Mouse (Mus musculus) mesoderm, embryonic 11.5 days (tissue): Measurements from ENCODE around the gene Med24.

Source experiments
- DNase-seq: peaks from one replicate; pipeline ENCODE4 v3.0.0-alpha.2; 2012; ENCODE audit warnings: low read depth, low spot score

Gene Med24

DNA sequence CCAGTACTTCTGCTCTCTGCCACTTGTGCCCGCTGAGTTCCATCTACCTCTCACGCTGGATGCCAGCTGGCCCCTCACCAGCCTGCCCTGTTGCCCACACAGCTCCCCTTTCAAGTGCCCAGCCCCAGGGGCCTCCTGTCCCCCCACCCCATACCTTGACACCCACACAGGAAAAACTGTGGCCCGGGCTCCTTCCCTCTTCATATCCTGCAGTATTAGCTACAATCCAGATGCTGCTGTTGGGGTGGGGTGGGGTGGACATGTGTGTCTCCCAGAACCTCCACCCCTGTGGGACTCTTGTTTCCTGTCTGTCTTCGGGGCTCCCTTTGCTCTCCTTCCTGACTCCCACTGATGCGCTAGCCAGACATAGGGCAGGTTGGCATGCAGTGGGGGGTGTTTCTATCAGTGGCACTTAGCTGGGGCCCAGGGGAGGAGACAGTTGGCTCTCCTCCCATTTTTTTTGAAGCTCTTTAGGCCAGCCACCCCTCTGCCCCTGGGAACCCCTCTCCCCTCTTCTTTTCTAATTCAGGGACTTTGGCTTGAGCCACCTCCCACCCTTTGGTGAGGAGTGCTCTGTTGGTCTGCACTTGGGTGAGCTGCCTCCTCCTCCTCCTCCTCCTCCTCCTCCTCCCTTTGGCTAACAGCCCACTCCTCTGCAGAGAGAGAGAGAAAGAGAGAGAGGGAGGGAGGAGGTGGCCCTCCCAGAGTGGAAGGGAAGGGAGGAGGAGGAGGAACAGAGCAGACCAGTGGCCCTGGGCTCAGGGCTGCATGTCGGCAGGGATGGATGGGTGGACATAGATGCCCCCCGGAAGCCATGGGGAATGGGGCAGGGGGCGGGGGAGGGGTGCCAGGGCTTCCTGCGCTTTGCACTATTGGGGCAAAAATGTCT lies 36.4 kb upstream of the Med24 start:
- no peak for DNase-seq

DNA sequence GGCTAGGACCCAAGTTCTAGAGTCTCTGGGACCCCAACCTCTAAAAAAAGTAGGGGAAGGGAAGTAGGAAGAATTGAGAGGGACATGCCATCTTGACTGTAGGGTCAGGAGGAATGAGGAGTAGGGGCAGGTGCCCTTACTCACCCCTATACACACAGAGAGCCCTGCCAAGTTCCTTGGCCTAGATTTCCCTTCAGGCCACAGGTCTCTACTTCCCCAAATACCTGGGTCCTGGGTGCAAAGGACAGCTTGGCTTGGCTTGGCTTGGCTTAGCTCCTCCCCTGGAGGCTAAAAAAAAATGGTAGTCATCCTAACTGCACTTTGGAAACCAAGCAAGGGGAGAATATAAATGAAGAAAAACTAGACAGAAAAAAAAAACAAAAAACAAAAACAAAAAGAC lies 35.5 kb upstream of the Med24 start:
- no peak for DNase-seq

DNA sequence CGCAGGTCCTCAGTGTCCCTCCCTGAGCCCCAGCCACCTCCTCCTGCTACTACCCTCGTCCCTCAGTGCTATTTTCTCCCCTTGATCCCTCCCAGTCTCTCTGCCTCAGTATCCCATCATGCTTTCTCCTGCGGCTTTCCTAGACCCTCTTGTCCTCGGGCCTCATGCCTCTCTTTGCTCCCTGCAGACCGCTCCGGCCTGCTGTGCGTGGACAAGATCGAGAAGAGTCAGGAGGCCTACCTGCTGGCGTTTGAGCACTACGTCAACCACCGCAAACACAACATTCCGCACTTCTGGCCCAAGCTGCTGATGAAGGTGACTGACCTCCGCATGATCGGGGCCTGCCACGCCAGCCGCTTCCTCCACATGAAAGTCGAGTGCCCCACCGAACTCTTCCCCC lies 34.9 kb upstream of the Med24 start:
- DNase-seq: no peak

DNA sequence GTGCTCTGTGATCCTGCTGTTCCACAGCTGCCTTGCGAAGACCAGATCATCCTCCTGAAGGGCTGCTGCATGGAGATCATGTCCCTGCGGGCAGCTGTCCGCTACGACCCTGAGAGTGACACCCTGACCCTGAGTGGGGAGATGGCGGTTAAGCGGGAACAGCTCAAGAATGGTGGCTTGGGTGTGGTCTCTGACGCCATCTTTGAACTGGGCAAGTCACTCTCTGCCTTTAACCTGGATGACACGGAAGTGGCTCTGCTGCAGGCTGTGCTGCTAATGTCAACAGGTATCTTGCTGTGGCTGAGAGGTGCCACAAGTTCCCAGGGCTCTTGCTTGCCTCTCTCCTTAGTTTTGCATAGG lies 34.2 kb upstream of the Med24 start:
- no peak for DNase-seq

DNA sequence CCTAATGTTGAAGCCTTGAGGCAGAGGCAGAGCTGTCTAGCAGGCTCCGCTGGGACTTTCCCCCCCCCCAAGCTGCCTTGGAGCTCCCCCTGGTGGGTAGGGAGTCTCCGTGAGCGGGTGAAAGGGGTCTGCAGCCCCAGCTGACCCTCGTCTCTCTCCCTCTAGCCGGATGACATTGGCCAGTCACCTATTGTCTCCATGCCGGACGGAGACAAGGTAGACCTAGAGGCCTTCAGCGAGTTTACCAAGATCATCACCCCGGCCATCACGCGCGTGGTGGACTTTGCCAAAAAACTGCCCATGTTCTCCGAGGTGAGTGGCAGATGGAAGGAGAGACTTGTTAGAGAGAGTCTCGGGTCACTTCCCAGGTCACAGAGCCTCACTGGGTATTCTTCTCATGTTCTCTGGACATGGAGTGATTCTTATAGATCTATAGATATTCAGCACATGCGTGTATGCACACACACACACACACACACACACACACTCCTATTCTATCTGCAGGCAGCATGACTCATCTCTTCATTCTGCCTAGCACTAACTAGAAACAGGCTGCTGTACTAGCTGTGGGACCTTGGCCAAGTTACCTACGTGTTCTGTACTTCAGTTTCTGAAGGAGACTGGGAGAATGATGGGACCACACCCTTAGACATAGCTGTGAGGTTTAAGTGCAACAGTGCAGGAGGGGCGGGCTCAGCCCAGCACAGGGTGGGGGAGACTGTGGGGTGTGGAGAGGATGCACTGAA lies 33.7 kb upstream of the Med24 start:
- DNase-seq: no peak

DNA sequence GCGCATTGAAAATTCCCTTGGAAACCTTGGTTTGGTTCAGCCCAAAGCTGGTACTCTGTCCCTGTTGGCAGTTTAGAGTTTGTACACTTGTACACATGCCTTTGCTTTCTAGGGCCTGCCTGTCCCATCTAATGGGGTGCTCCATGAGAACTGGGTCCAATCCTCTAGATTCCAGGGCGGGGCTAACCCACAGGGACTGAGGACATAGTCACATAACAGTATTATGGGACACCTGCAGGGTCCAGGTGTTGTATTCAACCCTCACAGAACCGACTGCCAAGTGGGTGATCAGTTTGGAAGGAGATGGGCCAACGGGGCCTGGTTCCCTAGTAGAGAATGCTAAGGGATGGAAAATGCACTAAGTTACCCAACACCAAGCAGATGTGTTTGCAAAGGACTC lies 32.7 kb upstream of the Med24 start:
- no peak for DNase-seq

DNA sequence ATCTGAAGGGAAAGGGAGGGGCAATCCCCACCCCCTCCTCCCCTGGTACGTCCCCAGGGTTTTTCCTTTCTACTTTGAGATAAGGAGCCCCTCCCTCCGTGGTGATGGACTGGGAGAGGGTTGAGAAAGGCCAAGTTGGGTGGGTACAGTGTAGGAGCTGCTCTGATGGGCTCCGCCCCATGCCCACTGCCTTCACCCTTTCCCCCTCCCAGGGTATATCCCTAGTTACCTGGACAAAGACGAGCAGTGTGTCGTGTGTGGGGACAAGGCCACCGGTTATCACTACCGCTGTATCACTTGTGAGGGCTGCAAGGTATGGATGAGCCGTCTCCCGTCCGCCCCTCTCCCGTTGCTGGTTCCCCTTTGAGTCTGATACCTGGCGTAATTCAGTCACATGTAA lies 27.5 kb upstream of the Med24 start:
- DNase-seq: no peak

DNA sequence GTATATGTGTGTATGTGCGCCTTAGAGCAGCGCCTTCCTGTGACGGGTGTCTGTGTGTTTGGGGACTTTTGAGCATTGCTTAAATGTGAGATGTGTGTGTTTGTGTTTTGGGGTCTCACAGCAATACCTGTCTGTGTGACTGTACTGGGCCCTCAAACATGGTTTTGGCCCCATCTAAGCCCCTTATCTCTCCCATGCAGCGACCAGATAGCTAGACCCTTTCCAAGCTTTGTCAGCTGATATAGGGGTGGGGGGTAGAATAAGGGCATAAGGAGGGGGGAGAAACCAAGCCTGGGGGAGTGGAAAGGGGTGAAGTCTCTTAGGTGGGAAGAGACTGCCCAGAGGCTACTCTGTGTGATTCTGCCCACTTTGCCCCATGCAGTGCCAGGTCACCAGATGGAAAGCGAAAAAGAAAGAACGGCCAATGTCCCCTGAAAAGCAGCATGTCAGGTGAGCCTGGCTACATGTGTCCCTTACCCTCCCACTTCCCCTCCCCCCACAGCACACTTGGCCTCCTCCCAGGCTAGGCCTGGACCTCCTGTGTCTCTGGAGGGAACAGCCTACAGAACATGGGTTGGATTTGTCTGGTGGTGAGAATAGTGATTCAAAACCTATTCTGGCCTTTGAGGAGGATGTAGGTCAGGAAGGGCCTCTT lies 26.6 kb upstream of the Med24 start:
- DNase-seq: no peak

DNA sequence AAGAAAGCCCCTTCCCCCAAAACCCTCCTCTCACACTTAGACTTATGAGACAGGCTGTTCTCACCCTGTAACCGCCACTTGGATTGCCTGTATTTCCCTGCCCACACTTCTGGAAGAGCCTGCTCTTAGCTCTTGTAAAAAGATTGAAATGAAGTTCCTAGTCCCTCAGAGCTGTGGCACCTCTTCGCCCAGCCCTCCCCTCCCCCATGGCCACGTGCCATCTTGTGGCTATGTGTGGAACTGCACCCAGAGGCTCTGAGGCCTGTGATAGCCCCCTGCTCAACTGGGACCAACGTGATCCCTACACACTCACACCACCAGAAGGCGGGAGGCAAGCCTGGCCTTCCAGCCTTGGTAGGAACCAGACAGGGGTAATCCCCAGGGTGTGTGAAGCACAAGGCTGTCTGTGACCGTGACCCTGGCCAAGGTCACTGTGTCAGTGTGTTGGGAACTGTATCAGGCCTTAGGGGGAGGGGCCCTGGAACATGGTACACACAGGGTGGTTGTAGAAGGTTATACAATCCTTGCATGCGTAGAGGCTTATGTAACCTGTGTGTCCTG lies 25.5 kb upstream of the Med24 start:
- peak; percentile 89 for DNase-seq

DNA sequence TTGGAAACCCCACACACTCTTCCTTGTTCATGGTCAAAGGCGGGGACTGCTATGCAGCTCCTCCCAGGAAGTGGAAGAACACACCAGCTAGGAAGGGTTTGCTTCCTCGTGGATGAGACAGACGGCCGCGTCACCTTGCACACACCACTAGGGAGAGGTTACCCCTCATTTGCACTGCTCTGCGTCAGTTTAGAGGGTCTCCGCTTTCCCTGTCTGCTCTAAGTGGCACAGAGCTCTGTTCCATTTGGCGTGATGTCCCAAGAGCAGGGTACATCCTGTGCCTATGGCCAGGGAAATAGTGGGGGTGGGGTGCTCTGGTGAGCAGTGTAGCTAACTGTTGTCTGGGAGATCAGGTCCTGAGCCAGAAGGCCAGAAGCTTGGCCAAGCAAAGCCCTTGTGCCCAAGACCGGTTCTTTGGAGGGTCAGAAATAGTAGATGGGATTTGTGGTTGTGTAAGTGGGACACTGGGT lies 25.0 kb upstream of the Med24 start:
- no peak for DNase-seq

DNA sequence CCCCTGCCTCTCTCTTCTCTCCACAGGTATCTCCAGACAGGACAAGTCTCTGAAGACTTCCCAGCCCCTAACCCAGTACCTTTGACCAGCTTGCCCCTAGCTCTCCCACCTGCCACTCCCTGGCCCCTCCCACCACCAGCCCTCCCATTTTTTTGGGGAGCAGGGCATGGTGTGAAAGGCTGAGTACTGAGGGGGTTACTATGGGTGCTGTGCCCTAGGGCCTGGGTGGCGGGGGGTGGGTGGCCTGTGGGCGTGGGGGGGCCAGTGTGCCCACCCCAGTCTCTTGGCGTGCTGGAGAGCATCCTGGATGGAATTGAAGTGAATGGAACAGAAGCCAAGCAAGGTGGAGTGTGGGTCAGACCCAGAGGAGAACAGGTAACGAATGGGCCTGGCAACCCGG lies 24.0 kb upstream of the Med24 start:
- DNase-seq: no peak

DNA sequence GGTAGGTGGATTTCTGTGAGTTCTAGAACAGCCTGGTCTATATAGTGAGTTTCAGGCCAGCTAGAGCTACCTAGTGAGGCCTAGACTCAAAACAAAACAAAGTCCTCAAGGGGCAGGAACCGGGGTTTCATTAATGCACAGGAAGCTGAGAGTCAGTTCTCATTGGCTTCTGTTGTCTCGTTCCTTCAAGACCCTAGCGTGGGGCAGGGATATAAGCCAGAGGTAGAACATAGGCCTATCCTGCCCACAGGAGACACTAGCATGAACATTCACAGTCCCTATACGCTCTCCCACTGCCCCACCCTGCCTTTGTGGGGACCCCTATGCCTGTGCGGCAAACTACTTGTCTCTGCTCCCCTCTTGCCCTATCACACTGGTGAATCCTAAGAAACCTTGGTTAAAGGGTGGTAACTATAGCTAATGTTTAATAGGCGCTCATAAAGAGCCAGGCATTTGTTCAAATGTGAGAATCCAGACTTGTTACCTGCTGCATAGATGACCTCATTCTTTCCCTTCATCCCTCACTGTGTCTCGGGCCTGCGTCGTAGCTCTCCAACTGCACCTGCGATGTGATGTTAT lies 23.4 kb upstream of the Med24 start:
- DNase-seq: no peak

DNA sequence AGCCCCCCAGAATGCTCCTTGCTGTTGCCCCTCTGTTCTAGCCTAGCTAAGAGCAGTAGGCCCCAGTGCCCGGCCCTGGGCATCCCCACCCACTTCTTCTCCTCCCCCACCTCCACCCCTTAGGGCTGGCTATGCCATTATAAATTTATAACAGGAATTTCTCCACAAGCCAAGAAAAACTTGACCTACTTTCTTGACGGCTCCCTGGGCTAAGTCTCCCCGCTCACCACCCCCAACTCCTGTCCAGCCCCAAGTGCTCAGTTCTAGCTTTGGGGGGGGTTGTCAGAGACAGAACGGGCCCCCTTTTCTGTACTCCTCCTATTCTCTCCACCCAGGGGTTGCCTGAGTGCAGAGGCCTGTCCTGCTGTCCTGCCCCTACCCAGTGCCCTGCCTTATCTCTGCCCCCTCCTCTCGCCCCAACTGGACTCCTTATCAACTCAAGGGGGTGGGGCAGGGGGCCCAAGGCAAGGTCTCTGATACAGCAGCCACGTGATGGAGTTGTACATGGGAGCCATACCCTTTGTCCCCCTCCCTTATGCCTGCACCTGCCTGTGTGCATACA lies 22.1 kb upstream of the Med24 start:
- DNase-seq: no peak

DNA sequence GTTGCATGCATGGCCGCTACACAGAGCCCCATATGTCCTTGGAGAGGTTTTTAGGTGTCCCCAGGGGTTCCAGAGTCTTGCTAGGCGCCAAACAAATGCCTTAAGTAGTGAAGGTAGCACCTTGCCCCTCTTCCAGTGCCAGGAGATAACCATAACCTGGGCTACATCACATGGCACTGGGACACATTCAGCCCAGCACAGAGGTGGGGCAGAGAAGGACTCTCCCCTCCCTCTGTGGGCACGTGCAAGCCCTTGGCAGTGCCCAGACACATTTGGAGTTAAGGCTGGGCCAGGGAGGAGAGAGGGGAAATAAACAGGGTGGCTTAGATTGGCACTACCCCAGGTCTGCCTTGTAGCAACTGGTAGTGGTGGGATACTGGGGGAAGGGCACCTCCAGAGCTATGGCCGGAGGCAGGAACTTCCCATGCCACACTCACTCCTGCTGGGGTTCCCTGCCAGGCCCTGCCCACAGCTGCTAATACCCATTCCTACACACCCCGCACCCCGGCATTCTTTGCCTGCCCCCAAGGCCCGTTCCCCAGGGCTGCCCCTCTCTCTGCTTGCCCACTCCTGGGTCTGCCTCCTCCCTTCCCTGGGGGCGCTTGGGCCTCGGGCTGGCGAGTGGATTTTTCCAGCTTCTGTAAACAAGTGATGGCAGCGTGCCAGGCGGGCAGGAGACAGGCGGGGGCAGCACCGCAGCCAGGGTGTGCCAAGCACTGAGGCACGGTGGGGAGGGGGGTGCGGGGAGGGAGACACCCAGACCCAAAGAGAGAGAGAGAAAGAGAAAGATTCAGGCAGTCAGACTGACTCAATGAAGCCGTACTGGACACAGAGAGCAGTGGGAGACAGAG lies 21.3 kb upstream of the Med24 start:
- DNase-seq: no peak

DNA sequence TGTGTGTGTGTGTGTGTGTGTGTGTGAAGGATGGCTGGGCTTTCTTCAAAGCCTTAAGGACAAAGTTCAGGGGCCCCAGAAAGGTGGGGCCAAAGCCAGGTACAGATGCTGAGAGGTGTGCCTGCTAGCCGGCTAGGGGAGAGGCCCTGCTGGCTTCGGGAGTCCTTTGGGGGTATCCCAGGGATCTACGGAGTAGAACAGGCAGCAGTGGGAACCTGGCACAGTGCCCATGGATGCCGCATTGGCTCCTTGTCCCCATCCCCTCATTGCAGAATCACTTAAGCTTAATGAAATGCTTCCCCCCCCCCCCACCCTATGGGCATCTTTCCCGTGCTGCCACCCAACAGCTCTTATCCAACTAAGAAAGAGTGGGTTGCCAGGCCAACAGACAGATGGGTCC lies 20.5 kb upstream of the Med24 start:
- DNase-seq: no peak

DNA sequence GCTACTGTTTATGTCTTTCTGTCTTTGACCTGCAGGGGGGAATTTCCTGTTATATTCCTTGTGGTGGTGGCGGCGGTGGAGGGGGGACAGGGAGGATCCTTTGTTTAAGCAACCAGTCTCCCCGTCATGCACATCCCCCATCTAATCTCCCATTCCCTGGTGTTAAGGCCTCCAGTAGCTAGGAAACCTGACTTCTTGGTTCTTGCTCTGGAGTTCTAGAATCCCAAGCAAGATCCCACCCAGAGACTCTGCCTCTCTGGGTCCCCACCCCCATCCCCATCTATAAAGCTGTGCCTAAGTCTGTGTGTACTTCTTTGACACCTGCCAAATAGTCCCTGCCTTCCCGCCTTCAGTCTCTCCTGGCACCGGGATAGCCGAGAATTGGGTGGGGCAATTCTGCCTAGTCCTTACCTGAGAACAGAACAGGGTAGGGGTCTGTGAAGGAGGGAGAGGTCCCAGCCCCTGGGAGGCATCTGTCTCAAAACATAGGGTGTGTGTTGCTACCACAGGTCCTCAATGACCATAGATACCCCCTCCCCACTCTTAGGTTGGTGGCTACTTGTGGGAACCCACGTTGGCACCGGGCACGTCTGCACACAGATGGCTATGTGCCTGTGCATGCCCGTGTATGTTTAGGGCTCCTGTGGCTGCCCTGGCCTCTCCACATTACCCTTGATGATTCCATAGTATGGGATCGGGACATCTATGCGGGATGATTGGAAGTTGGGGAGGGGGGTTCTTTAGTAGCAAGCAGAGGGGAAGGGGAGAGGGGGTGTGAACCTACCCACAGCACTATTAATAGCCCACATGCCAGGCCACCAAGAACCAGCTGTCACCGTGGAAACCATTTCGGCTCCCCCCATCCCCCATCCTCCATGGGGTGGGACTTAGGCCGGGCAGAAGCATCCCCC lies 19.5 kb upstream of the Med24 start:
- no peak for DNase-seq

DNA sequence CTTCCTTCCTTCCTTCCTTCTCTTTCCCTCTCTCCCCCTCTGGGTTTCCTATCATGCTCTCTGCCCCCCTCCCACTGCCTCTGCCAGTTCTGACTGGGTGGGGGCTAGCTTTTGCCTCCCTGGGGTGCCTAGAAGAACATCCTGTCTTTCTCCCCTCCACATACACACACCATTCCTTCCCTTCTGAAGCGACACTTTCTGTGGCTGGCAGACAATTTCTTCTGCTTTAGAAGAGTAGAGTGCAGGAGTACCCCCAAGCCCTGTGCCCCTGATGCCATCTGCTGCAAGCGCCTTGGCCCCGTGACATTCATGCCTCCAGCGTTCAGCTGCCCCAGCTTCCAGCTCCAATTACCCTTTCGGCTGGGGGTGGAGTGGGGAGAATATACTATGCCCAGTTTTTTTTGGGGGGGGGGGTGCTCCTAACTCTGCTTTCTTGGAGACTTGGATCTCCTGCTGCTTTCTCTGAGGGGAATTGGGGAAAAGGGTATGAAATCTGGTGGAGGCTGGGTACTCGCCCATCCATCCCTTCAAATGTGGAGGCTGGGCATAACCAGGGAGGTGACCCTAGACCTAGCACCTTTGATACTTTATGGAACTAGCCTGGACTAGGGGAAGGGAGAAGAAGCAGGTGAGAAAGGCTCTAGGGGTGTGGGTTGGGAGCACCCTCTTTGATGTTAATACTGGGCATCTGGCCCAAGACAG lies 18.7 kb upstream of the Med24 start:
- no peak for DNase-seq

DNA sequence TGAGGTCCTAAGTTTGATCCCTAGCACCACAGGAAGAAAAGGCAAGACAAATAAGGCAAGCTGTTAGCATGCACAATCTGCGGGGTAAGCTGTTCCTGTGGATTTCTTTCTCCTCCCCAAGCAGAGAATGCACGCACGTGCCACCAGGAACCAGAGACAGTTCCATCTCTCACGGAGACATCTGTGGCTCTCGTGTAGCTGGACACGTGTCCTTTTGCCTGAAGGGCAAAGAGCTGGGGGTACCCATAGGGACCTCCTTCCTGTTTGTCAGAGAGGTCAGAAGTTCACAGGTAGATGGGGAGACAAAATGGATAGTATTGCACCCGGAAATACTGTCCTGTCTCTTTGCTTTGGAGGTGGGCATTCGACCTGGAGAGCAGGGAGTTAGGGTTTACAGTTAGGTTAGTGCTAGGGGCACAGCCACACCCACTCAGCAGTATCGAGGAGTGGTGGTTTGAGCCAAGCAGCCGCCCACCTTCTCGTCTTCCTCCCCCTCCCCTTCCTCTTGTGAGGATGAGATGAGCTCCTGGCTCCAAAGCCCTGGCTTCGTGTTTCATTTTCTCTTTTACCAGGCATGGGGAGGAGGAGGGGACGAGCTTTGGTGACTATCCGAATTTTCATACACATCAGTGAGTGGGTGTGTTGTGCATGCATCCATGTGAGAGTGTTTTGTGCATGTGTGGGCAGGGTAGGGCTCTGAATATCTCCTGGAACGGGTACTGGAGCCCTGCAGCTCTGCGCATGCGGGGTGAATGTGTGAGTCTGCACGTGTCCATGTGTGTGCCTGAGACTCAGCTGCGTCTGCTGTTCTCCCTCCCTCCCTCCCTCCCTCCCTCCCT lies 17.8 kb upstream of the Med24 start:
- DNase-seq: peak; percentile 82
